Mouse (Mus musculus) stomach, embryonic 14.5 days (tissue): ENCODE results near the gene ccdc198. TPM values are rescaled to one million over a fixed set of nuclear protein-coding genes. Genes with fewer than 3 reads are reported as not detected.
"Not testable (repeated sequence)": the region's sequence is repeated elsewhere in the genome, so short reads cannot be mapped to it uniquely, and the experiment has no call there.

Source experiments
- ATAC-seq: fragments of 200-750 bp; cut with Nextera tagmentation; 2 replicates; pipeline ENCODE4 v1.8.0; 2017; ENCODE audit warnings: low read depth, moderate TSS enrichment; ENCODE audit not compliant: insufficient number of reproducible peaks, insufficient read depth, low FRiP score
- H3K27ac ChIP-seq: fragments of 300-500 bp; sonication (generic); 2 replicates; pipeline ENCODE4 v1.5.1; 2014; ENCODE audit warnings: mild to moderate bottlenecking, low read length, moderate library complexity, mixed read lengths
- H3K27me3 ChIP-seq: fragments of 300-500 bp; sonication (generic); 2 replicates; pipeline ENCODE4 v1.6.1; 2014; ENCODE audit warnings: low read length, control low read depth, mixed read lengths; ENCODE audit not compliant: control insufficient read depth, insufficient read depth
- H3K36me3 ChIP-seq: fragments of 300-500 bp; sonication (generic); 2 replicates; pipeline ENCODE4 v1.6.1; 2014; ENCODE audit warnings: mild to moderate bottlenecking, control low read depth, low read length, moderate library complexity, mixed read lengths; ENCODE audit not compliant: control insufficient read depth, insufficient read depth
- H3K4me1 ChIP-seq: fragments of 300-500 bp; sonication (generic); 2 replicates; pipeline ENCODE4 v1.6.1; 2014; ENCODE audit warnings: low read length, control low read depth, mixed read lengths; ENCODE audit not compliant: control insufficient read depth, insufficient read depth
- H3K4me2 ChIP-seq: fragments of 300-500 bp; sonication (generic); replicated peaks from 2 replicates; pipeline ENCODE4 v1.6.1; 2014; ENCODE audit warnings: low read depth, low read length, control low read depth
- H3K4me3 ChIP-seq: fragments of 300-500 bp; sonication (generic); 2 replicates; pipeline ENCODE4 v1.5.1; 2014; ENCODE audit warnings: low read depth, low read length, control low read depth
- H3K9ac ChIP-seq: fragments of 300-500 bp; sonication (generic); replicated peaks from 2 replicates; pipeline ENCODE4 v1.6.1; 2014; ENCODE audit warnings: low read depth, mild to moderate bottlenecking, control low read depth, low read length, moderate library complexity, mixed read lengths
- H3K9me3 ChIP-seq: fragments of 300-500 bp; sonication (generic); 2 replicates; pipeline ENCODE4 v1.6.1; 2016; ENCODE audit warnings: low read depth, low read length, control low read depth; ENCODE audit not compliant: control insufficient read depth
- WGBS: fragments of 180-500 bp; shearing (Covaris S2); extraction: QIAGEN DNeasy Blood & Tissue Kit; methylation state at CpG from one replicate; pipeline ENCODE4 v1.1.7; 2014; 5-methylcytosine and 5-hydroxymethylcytosine counted together
- polyA plus RNA-seq: library from polyadenylated mRNA; unstranded; fragments of >200 nt; fragmentation: Nextera tagmentation; extraction: Ambion mirVana; gene quantifications from 2 replicates; pipeline ENCODE4 v1.2.1, GENCODE M21; 2014

Gene ccdc198
- 10.0 and 13.0 TPM in 2 replicates for polyA plus RNA-seq

GRCm38 (mm10) chr14:49245126-49245714, at the start of gene ccdc198:
ccdc198 (minus strand) TSS chr14:49245474.
- Histone ChIP-seq H3K4me1 (no peaks in the 10 kb centered on the region), H3K9me3 (no peaks in the 10 kb centered on the region), H3K4me3 (no peak within 1 kb of the TSS), H3K27me3 (no peaks in the 10 kb centered on the region), H3K36me3 (no peaks in the 10 kb centered on the region), H3K4me2 (no peak within 1 kb of the TSS), H3K27ac (no peak within 1 kb of the TSS), H3K9ac (no peak within 1 kb of the TSS)
- WGBS, result 45% methylated on average over 5 of the region's 5 CpGs
- ATAC-seq, result peak; percentile 58; the same call in 1 of the 2 replicates

GRCm38 (mm10) chr14:49293802-49294449, 48.7 kb upstream of the ccdc198 start:
- 39% methylated on average over 4 of the region's 4 CpGs for WGBS
- no peak overlapping the region for H3K27ac ChIP-seq
- no peak overlapping the region for H3K4me3 ChIP-seq
- H3K36me3 ChIP-seq, result no peaks in the 10 kb centered on the region
- no peaks in the 10 kb centered on the region for H3K9me3 ChIP-seq
- H3K4me1 ChIP-seq, result no peaks in the 10 kb centered on the region
- H3K27me3 ChIP-seq, result no peaks in the 10 kb centered on the region
- ATAC-seq, result no peak
- H3K4me2 ChIP-seq, result no peak overlapping the region
- H3K9ac ChIP-seq, result no peak overlapping the region

DNA sequence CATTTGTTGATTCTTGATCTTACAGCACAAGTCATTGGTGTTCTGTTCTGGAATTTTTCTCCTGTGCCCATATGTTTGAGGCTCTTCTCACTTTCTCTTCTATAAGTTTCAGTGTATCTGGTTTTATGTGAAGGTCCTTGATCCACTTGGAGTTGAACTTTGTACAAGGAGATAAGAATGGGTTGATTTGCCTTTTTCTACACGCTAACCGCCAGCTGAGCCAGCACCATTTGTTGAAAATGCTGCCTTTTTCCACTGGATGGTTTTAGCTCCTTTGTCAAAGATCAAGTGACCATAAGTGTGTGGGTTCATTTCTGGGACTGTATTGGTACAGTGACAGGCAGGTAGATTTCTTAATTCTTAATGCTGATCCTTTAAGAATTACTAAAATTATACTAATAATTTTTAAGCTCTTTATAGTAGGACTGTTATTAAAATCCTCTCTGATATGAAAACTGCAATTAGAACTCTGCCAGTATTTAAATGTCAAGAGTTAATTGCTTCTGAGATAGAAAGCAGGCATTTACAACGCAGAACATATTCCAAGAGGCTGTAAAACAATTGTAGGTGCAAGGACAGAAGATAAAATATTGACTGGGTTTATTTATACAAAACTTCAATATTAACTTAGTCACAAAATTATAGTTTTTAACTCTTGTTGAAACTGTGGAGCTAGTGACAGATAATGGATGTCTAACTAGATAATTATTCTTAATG, 44.9 kb upstream of the ccdc198 start:
- no peak overlapping the region for H3K27ac ChIP-seq
- no peaks in the 10 kb centered on the region for H3K36me3 ChIP-seq
- no peaks in the 10 kb centered on the region for H3K9me3 ChIP-seq
- H3K27me3 ChIP-seq, result no peaks in the 10 kb centered on the region
- H3K9ac ChIP-seq, result no peak overlapping the region
- H3K4me2 ChIP-seq, result no peak overlapping the region
- WGBS, result 65% methylated on average over 3 of the region's 3 CpGs
- ATAC-seq, result no peak
- H3K4me1 ChIP-seq, result no peaks in the 10 kb centered on the region
- no peak overlapping the region for H3K4me3 ChIP-seq

GRCm38 (mm10) chr14:49283784-49284655, 38.7 kb upstream of the ccdc198 start:
- Histone ChIP-seq H3K9me3 (no peaks in the 10 kb centered on the region), H3K27me3 (no peaks in the 10 kb centered on the region), H3K9ac (no peak overlapping the region), H3K4me3 (no peak overlapping the region), H3K4me2 (no peak overlapping the region), H3K36me3 (no peaks in the 10 kb centered on the region), H3K4me1 (no peaks in the 10 kb centered on the region), H3K27ac (no peak overlapping the region)
- WGBS, result 82% methylated on average over 7 of the region's 7 CpGs
- ATAC-seq, result no peak

DNA sequence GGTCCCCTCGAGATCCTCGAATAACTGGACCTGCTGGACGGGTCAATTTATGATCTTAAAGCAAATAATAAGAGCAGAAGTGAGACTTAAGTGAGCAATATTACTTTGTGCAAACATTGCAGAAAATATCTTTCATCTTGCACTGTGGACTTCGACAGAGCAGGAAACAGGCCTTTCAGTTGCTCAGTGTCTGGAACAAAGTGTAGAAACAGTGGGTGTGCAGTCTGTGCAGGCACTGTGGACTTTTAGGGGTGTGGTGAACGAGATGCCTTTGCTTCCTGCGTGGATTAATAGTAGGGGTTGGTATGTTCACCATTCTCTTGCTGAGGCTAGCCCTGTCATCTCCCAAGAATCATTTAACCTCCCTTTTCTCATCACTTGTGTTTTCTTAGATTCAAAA, 33.6 kb upstream of the ccdc198 start:
- Histone ChIP-seq H3K27ac (no peak overlapping the region), H3K36me3 (no peaks in the 10 kb centered on the region), H3K9me3 (no peaks in the 10 kb centered on the region), H3K4me3 (no peak overlapping the region), H3K27me3 (no peaks in the 10 kb centered on the region), H3K4me1 (no peaks in the 10 kb centered on the region), H3K9ac (no peak overlapping the region), H3K4me2 (no peak overlapping the region)
- WGBS, result 51% methylated on average over 6 of the region's 6 CpGs
- no peak for ATAC-seq

DNA sequence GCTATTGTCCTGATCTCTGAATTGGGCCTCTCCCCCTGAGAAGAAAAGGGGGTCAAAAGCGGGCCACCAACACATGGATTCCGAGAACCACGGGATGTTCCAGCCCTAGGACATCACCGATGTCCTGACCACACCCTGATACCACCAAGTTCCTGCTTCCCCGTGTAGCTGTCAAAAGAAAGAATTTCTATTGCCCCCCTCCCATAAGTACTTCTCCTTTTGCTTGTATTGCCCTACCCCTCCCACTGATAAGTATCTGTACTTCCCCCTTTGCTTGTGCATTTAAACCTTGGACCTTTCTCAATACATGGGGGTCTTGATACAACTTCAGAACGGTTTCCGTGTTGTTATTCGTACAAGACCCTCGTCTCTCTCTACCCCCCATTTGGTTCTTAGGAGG, 33.2 kb upstream of the ccdc198 start:
- not testable (repeated sequence) for H3K4me1 ChIP-seq, H3K27me3 ChIP-seq, H3K36me3 ChIP-seq, ATAC-seq, H3K9me3 ChIP-seq, H3K27ac ChIP-seq, H3K4me3 ChIP-seq, H3K9ac ChIP-seq, H3K4me2 ChIP-seq
- WGBS, result 90% methylated on average over 9 of the region's 9 CpGs

DNA sequence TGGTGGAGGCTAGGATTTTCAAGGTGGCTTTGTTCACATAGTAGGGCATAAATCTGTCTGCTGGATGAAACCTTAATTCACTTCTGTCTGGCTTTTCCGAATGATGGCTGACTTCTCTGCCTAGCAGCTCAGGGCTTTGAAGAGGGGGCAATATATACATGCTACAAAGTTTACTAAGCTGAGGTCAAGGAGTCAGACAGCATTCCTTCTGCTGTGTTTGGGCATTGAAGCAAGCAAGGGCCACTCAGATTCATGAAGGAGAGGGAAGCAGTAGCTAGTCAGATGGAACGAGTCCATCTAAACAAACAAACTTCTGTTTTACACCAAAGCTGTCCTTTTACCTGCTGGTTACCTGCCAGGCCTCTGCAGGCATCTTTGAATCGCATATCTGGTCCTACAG, 32.4 kb upstream of the ccdc198 start:
- Histone ChIP-seq H3K27ac (no peak overlapping the region), H3K27me3 (no peaks in the 10 kb centered on the region), H3K4me3 (no peak overlapping the region), H3K4me1 (no peaks in the 10 kb centered on the region), H3K4me2 (no peak overlapping the region), H3K9ac (no peak overlapping the region), H3K9me3 (no peaks in the 10 kb centered on the region), H3K36me3 (no peaks in the 10 kb centered on the region)
- ATAC-seq, result no peak
- 35% methylated on average over 3 of the region's 3 CpGs for WGBS

GRCm38 (mm10) chr14:49275376-49275775, 30.1 kb upstream of the ccdc198 start:
- Histone ChIP-seq H3K4me1 (no peaks in the 10 kb centered on the region), H3K27me3 (no peaks in the 10 kb centered on the region), H3K4me2 (no peak overlapping the region), H3K9ac (no peak overlapping the region), H3K27ac (no peak overlapping the region), H3K4me3 (no peak overlapping the region), H3K36me3 (no peaks in the 10 kb centered on the region), H3K9me3 (no peaks in the 10 kb centered on the region)
- ATAC-seq, result no peak
- 45% methylated on average over 2 of the region's 2 CpGs for WGBS
